Mouse (Mus musculus): ENCODE results near the gene Nmrk2. TPM values are rescaled to one million over a fixed set of nuclear protein-coding genes. Genes with fewer than 3 reads are reported as not detected.
"Not testable (repeated sequence)": the region's sequence is repeated elsewhere in the genome, so short reads cannot be mapped to it uniquely, and the experiment has no call there.

Gene Nmrk2
- polyA plus RNA-seq, 1 experiment from 2014 or later, result not detected

- ATAC-seq, result not testable (repeated sequence)
Measured at GRCm38 (mm10) chr10:81169411-81169900, 32.4 kb downstream of the Nmrk2 start.

GRCm38 (mm10) chr10:81168521-81169244 is 33.2 kb downstream of the Nmrk2 start:
- Histone ChIP-seq H3K4me1 (peaks cover 62% of the 10 kb centered on the region), H3K27ac (peak overlapping the region; percentile 95), H3K4me3 (peak overlapping the region; percentile 98), H3K27me3 (replicated peaks) (no peaks in the 10 kb centered on the region), H3K4me2 (peak overlapping the region; percentile 89), H3K9ac (peak overlapping the region; percentile 70), H3K9me3 (replicated peaks) (no peaks in the 10 kb centered on the region), H3K36me3 (peaks cover 16% of the 10 kb centered on the region)
- ATAC-seq, result peak; percentile 73
- 1% methylated on average over 29 of the region's 29 CpGs for WGBS (ENCODE audit: insufficient replicate concordance)

More at GRCm38 (mm10) chr10:81169411-81169900, 32.4 kb downstream of the Nmrk2 start:
- H3K9me3 ChIP-seq (replicated peaks); H3K27me3 ChIP-seq (replicated peaks); H3K36me3 ChIP-seq: not testable (repeated sequence)
- Histone ChIP-seq H3K9ac (peak overlapping the region; percentile 70; the same call in 1 of the 2 replicates), H3K4me1 (peaks cover 66% of the 10 kb centered on the region), H3K4me3 (peak overlapping the region; percentile 98), H3K4me2 (peak overlapping the region; percentile 89), H3K27ac (peak overlapping the region; percentile 77)
- 23% methylated on average over 9 of the region's 14 CpGs for WGBS (ENCODE audit: insufficient replicate concordance)

GRCm38 (mm10) chr10:81168087-81168431 is 33.8 kb downstream of the Nmrk2 start:
- peaks cover 60% of the 10 kb centered on the region for H3K4me1 ChIP-seq
- no peaks in the 10 kb centered on the region for H3K27me3 ChIP-seq (replicated peaks)
- H3K27ac ChIP-seq, result peak overlapping the region; percentile 95
- H3K9ac ChIP-seq, result peak overlapping the region; percentile 70
- H3K4me3 ChIP-seq, result peak overlapping the region; percentile 98
- peak; percentile 63 for ATAC-seq
- no peaks in the 10 kb centered on the region for H3K9me3 ChIP-seq (replicated peaks)
- peak overlapping the region; percentile 89 for H3K4me2 ChIP-seq
- H3K36me3 ChIP-seq, result peaks cover 22% of the 10 kb centered on the region
- WGBS (ENCODE audit: insufficient replicate concordance), result 2% methylated on average over 5 of the region's 5 CpGs

- Histone ChIP-seq H3K27me3 (replicated peaks) (no peaks in the 10 kb centered on the region), H3K4me1 (peaks cover 60% of the 10 kb centered on the region), H3K4me3 (peak within 1 kb of the TSS; percentile 98), H3K27ac (peak within 1 kb of the TSS; percentile 95), H3K9ac (peak within 1 kb of the TSS; percentile 96), H3K4me2 (peak within 1 kb of the TSS; percentile 89), H3K36me3 (peaks cover 27% of the 10 kb centered on the region), H3K9me3 (replicated peaks) (no peaks in the 10 kb centered on the region)
- 1% methylated on average over 64 of the region's 64 CpGs for WGBS (ENCODE audit: insufficient replicate concordance)
- ATAC-seq, result peak; percentile 84
Measured at GRCm38 (mm10) chr10:81167200-81168086, 34.4 kb downstream of the Nmrk2 start, which contains the start of gene Pias4. Gene Pias4, minus strand, starts transcription at chr10:81167923.

- WGBS (ENCODE audit: insufficient replicate concordance), result 79% methylated on average over 8 of the region's 8 CpGs
- Histone ChIP-seq H3K27me3 (replicated peaks) (no peaks in the 10 kb centered on the region), H3K27ac (0 out of 2 replicates have a peak overlapping the region, but pooled peaks have one; percentile 4), H3K9ac (no peak overlapping the region), H3K4me3 (no peak overlapping the region), H3K4me2 (no peak overlapping the region), H3K9me3 (replicated peaks) (no peaks in the 10 kb centered on the region), H3K4me1 (peaks cover 81% of the 10 kb centered on the region), H3K36me3 (peaks cover 50% of the 10 kb centered on the region)
- no peak for ATAC-seq
Measured at GRCm38 (mm10) chr10:81165118-81165517, 36.7 kb downstream of the Nmrk2 start.

GRCm38 (mm10) chr10:81162318-81162652 is 39.6 kb downstream of the Nmrk2 start:
- H3K4me3 ChIP-seq, result no peak overlapping the region
- H3K4me1 ChIP-seq, result peaks cover 74% of the 10 kb centered on the region
- no peak overlapping the region for H3K27ac ChIP-seq
- ATAC-seq, result no peak
- H3K4me2 ChIP-seq, result peak overlapping the region; percentile 9; the same call in 1 of the 2 replicates
- peaks cover 76% of the 10 kb centered on the region for H3K36me3 ChIP-seq
- no peak overlapping the region for H3K9ac ChIP-seq
- no peaks in the 10 kb centered on the region for H3K9me3 ChIP-seq (replicated peaks)
- H3K27me3 ChIP-seq (replicated peaks), result no peaks in the 10 kb centered on the region
- 32% methylated on average over 2 of the region's 2 CpGs for WGBS (ENCODE audit: insufficient replicate concordance)

- no peak overlapping the region; the same call in 1 of the 2 replicates for H3K4me2 ChIP-seq
- peaks cover 69% of the 10 kb centered on the region for H3K4me1 ChIP-seq
- H3K9me3 ChIP-seq (replicated peaks), result no peaks in the 10 kb centered on the region
- 64% methylated on average over 8 of the region's 8 CpGs for WGBS (ENCODE audit: insufficient replicate concordance)
- no peak for ATAC-seq
- no peak overlapping the region for H3K4me3 ChIP-seq
- H3K36me3 ChIP-seq, result peaks cover 82% of the 10 kb centered on the region
- H3K27ac ChIP-seq, result peak overlapping the region; percentile 17; the same call in 1 of the 2 replicates
- H3K27me3 ChIP-seq (replicated peaks), result no peaks in the 10 kb centered on the region
- H3K9ac ChIP-seq, result 0 out of 2 replicates have a peak overlapping the region, but pooled peaks have one; percentile 5
Measured at GRCm38 (mm10) chr10:81161602-81162317, 40.1 kb downstream of the Nmrk2 start.

GRCm38 (mm10) chr10:81154736-81155135 is 47.1 kb downstream of the Nmrk2 start:
- 81% methylated on average over 6 of the region's 6 CpGs for WGBS (ENCODE audit: insufficient replicate concordance)
- H3K9ac ChIP-seq, result no peak overlapping the region
- no peak overlapping the region for H3K4me3 ChIP-seq
- no peaks in the 10 kb centered on the region for H3K27me3 ChIP-seq (replicated peaks)
- no peaks in the 10 kb centered on the region for H3K9me3 ChIP-seq (replicated peaks)
- peaks cover 28% of the 10 kb centered on the region for H3K4me1 ChIP-seq
- no peak for ATAC-seq
- no peak overlapping the region for H3K4me2 ChIP-seq
- peaks cover 92% of the 10 kb centered on the region for H3K36me3 ChIP-seq
- peak overlapping the region; percentile 45; the same call in 1 of the 2 replicates for H3K27ac ChIP-seq

GRCm38 (mm10) chr10:81154313-81154712 is 47.5 kb downstream of the Nmrk2 start:
- no peaks in the 10 kb centered on the region for H3K9me3 ChIP-seq (replicated peaks)
- ATAC-seq, result no peak
- H3K4me1 ChIP-seq, result peaks cover 28% of the 10 kb centered on the region
- no peak overlapping the region for H3K9ac ChIP-seq
- H3K4me3 ChIP-seq, result no peak overlapping the region
- H3K4me2 ChIP-seq, result no peak overlapping the region
- H3K27ac ChIP-seq, result no peak overlapping the region
- no peaks in the 10 kb centered on the region for H3K27me3 ChIP-seq (replicated peaks)
- H3K36me3 ChIP-seq, result peaks cover 94% of the 10 kb centered on the region
- WGBS (ENCODE audit: insufficient replicate concordance), result 90% methylated on average over 12 of the region's 12 CpGs

- peaks cover 24% of the 10 kb centered on the region for H3K4me1 ChIP-seq
- H3K4me2 ChIP-seq, result no peak overlapping the region
- 51% methylated on average over 12 of the region's 12 CpGs for WGBS (ENCODE audit: insufficient replicate concordance)
- H3K27me3 ChIP-seq (replicated peaks), result no peaks in the 10 kb centered on the region
- H3K36me3 ChIP-seq, result peaks cover 94% of the 10 kb centered on the region
- ATAC-seq, result peak; percentile 16; the same call in 1 of the 2 replicates
- no peak overlapping the region for H3K9ac ChIP-seq
- H3K9me3 ChIP-seq (replicated peaks), result no peaks in the 10 kb centered on the region
- H3K27ac ChIP-seq, result peak overlapping the region; percentile 64
- H3K4me3 ChIP-seq, result no peak overlapping the region
Measured at GRCm38 (mm10) chr10:81152609-81153008, 49.2 kb downstream of the Nmrk2 start.

GRCm38 (mm10) chr10:81151261-81151660 is 50.6 kb downstream of the Nmrk2 start:
- Histone ChIP-seq H3K9me3 (replicated peaks) (no peaks in the 10 kb centered on the region), H3K4me3 (no peak overlapping the region), H3K36me3 (peaks cover 94% of the 10 kb centered on the region), H3K4me2 (no peak overlapping the region), H3K4me1 (peaks cover 32% of the 10 kb centered on the region), H3K9ac (no peak overlapping the region), H3K27me3 (replicated peaks) (no peaks in the 10 kb centered on the region), H3K27ac (no peak overlapping the region)
- WGBS (ENCODE audit: insufficient replicate concordance), result 59% methylated on average over 6 of the region's 6 CpGs
- ATAC-seq, result no peak

All from liver, embryonic 12.5 days (tissue).